Mouse (Mus musculus): ENCODE measurements around the gene Cyth1.

- no peak for TF ChIP-seq TBP (IDR thresholded peaks at IDR 0.05; ENCODE audit: low read depth, low read length)
- TF ChIP-seq CTCF (IDR thresholded peaks at IDR 0.05 in 2 of 3, conservative IDR thresholded peaks at IDR 0.05 in 1 of 3; ENCODE audit: control insufficient read depth in 1 of 3, insufficient read depth in 1 of 3, low read depth in 2 of 3, low read length in 3 of 3, poor library complexity in 1 of 3, severe bottlenecking in 1 of 3), result no peak
- no peak for TF ChIP-seq MAFK (IDR thresholded peaks at IDR 0.05; ENCODE audit: borderline replicate concordance, low read depth, low read length)
- TF ChIP-seq NELFE (IDR thresholded peaks at IDR 0.05; ENCODE audit: low read depth, low read length), result no peak
- no peak for TF ChIP-seq POLR2A (IDR thresholded peaks at IDR 0.05; ENCODE audit: control insufficient read depth in 1 of 2, insufficient read depth in 1 of 2, low read depth in 1 of 2, low read length in 2 of 2, poor library complexity in 1 of 2)
- TF ChIP-seq HCFC1 (IDR thresholded peaks at IDR 0.05; ENCODE audit: low read depth, low read length), result no peak
- no peak for TF ChIP-seq GATA1 (IDR thresholded peaks at IDR 0.05; ENCODE audit: low read depth, low read length)
- TF ChIP-seq ELF1 (IDR thresholded peaks at IDR 0.05; ENCODE audit: low read depth, low read length), result no peak
- no peak for TF ChIP-seq POLR2AphosphoS2 (IDR thresholded peaks at IDR 0.05; ENCODE audit: low read length)
- no peak for TF ChIP-seq E2F4 (IDR thresholded peaks at IDR 0.05; ENCODE audit: borderline replicate concordance, low read depth, low read length)
- TF ChIP-seq RCOR1 (IDR thresholded peaks at IDR 0.05; ENCODE audit: low read depth, low read length), result no peak
Observed at GRCm38 (mm10) chr11:118243627-118244261, 4.6 kb downstream of the Cyth1 start.

Measured in MEL (cell line).